Mouse (Mus musculus): ENCODE results near the gene Stk32c. TPM values are rescaled to one million over a fixed set of nuclear protein-coding genes. Genes with fewer than 3 reads are reported as not detected.

The Stk32c gene
- polyA plus RNA-seq, 1 experiment from 2014 or later, result 0.66 TPM

DNA sequence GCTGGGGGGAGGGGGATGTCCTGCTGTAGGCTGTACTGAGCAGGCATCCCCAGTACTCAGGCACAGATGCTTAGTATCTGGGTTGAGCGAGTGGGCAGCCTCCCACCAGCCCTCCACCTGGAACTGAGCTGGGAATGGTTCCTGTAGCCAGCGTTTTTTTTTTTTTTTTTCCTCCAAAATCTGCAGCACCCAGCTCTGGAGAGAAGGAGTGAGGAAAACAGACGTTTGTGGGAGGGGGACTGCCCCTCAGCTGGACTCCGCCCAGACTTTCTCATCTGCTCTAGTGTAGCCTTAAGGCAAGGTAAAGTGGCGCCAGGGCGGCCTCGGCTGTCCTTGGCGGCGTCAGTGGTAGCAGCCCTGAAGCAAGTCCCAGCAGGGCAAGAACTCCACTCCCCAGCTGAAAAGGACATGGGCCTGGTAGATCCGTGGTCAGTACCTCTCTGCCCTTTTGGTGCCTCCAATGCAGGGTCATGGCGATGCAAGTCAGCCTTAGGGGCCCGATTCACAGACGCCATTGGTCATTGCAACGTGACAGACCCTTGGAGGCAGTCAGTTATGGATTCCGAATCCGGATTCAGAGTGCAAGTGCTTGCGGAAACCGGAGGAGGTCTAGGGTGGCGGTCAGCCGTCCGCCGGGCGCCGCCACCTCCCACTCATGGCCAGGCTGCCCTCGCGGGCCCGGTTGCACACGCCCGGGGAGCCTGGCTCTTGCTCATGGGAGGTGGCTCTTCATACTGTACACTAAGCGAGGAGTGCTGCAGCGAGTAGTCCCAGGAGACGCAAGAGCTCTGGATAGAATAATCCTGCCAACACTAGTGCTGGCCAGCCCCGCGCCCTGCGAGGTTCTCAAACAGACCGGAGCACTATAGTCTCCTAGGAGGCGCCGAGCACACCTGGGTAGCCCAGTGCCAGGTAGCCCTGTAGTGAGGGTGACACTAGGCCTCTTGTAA, 34.1 kb upstream of the Stk32c start:
- WGBS, result 3% methylated on average over 38 of the region's 38 CpGs
- peaks cover 78% of the 10 kb centered on the region for H3K27me3 ChIP-seq
- peak; percentile 55 for ATAC-seq (ENCODE audit: low FRiP score, low read depth)
- peak overlapping the region; percentile 90 for H3K4me2 ChIP-seq (replicated peaks)
- H3K36me3 ChIP-seq, result no peaks in the 10 kb centered on the region
- peaks cover 28% of the 10 kb centered on the region for H3K4me1 ChIP-seq
- H3K9me3 ChIP-seq, result no peaks in the 10 kb centered on the region
- H3K27ac ChIP-seq (replicated peaks), result no peak overlapping the region
- peak overlapping the region; percentile 62 for H3K9ac ChIP-seq (replicated peaks)
- H3K4me3 ChIP-seq, result peak overlapping the region; percentile 67

DNA sequence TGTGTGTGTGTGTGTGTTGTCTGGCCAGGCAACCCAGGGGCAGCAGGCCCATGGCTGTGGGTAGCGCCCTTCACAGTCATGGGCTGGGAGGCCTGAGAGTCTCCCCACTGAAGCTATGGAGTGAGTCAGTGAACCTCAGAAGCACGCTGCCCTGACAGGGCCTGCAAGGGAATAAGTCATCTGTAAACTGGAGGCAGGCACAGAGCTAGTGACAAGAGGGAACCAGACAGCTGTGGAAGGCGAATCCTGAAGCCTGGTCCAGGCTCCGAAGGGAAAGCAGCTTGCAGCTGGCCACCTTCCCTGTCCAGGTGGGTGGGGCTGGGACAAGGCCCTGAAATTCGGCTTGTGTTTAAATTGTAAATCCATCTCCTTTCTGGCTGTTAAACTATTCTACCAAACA, 33.0 kb upstream of the Stk32c start:
- no peak for ATAC-seq (ENCODE audit: low FRiP score, low read depth)
- 75% methylated on average over 5 of the region's 5 CpGs for WGBS
- Histone ChIP-seq H3K4me1 (peaks cover 25% of the 10 kb centered on the region), H3K27me3 (peaks cover 74% of the 10 kb centered on the region), H3K36me3 (no peaks in the 10 kb centered on the region), H3K4me2 (replicated peaks) (no peak overlapping the region), H3K9ac (replicated peaks) (no peak overlapping the region), H3K4me3 (no peak overlapping the region), H3K9me3 (no peaks in the 10 kb centered on the region), H3K27ac (replicated peaks) (no peak overlapping the region)

DNA sequence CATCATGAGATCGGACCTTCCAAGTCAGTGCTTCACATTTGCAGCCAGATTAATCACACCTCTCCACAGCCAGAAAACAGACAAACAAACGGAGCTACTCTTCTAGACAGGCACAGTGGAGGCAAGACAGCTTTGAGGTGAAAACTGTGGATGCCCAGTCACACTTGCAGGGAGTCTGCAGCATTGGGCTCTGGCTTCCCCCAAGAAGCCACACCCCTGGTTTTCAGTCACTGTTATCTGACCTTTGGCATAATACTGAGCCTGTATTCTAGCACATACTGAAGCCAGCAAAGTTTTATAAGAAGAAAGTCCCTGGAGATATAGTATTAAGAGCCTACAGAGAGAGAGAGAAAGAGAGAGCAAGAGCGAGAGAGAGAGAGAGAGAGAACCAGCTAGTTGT, 26.3 kb upstream of the Stk32c start:
- no peak overlapping the region for H3K27ac ChIP-seq (replicated peaks)
- H3K36me3 ChIP-seq, result no peaks in the 10 kb centered on the region
- H3K9ac ChIP-seq (replicated peaks), result no peak overlapping the region
- peaks cover 10% of the 10 kb centered on the region for H3K4me1 ChIP-seq
- no peak for ATAC-seq (ENCODE audit: low FRiP score, low read depth)
- no peaks in the 10 kb centered on the region for H3K9me3 ChIP-seq
- H3K4me3 ChIP-seq, result no peak overlapping the region
- no peak overlapping the region for H3K4me2 ChIP-seq (replicated peaks)
- peaks cover 33% of the 10 kb centered on the region for H3K27me3 ChIP-seq
- 80% methylated on average over 3 of the region's 3 CpGs for WGBS

DNA sequence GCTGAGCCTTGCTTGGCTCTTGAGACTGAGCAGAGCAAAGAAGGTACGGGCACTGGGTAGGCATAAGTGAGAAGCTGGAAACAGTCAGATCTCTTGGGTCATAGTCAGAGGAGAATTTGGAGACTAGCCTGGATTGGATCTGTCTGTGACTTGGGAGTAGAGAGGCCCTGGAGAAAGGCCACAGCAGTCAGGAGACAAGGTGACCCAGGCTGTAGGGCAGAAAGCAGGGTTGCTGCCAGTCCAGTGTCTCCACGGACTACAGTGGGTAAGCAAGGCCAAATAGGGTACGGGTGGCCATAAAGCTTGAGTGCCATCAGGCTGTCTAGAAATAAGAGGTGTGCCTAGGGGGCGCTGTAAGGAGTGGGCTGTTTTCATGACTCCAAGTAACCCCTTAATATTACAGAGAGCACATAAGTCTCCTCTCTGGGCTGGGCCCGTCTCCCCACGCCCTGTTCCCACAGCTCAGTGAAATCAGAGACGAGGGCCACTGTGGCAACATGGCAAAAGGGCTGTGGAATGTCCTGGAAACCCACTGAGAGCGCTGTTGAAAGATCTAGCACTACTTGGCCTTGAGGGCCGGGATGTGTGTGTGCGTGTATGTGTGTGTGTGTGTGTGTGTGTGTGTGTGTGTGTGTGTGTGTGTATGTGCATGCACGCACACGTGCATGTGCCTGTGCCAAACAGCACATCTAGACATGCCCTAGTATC, 22.7 kb upstream of the Stk32c start:
- Histone ChIP-seq H3K4me3 (no peak overlapping the region), H3K9ac (replicated peaks) (no peak overlapping the region), H3K9me3 (no peaks in the 10 kb centered on the region), H3K36me3 (no peaks in the 10 kb centered on the region), H3K4me2 (replicated peaks) (no peak overlapping the region), H3K4me1 (peaks cover 18% of the 10 kb centered on the region), H3K27ac (replicated peaks) (no peak overlapping the region), H3K27me3 (peaks cover 24% of the 10 kb centered on the region)
- ATAC-seq (ENCODE audit: low FRiP score, low read depth), result no peak
- 85% methylated on average over 12 of the region's 12 CpGs for WGBS

DNA sequence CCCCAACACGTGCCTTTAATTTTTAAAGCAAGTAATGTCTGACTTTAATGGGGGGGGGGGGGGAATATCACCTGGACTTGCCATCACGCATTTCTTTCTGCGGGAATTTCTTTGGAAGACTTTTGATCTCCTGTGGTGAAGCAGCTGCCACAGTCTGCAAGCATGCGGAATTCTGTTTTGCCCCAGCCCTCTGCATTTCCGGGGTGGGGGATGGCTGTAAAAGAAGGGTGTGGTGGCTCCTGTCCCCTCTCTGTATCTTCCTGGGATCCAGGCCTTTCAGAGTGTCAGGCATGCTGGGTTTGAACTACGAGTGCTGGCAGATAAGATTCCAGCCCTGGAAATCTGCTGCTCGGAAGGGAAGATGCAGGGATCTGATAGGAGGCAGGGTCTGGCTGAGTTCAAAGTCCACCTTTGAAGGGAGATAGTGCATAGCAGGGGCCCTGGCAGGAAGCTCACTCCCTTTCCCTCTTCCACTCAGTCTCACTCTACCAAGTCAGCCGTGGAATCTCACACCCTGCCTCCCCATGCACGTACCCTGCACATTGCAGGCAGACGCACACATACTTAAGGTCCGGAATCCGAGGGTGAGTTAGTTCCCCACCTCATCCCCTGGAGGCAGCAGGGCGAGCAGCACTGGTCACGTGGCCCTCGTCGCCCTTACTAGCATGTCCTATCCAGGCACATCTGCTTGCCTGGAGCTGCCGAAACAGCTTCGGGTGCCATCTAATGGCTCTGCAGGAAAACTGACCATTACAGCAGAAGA, 21.5 kb upstream of the Stk32c start:
- no peaks in the 10 kb centered on the region for H3K9me3 ChIP-seq
- peak; percentile 56; the same call in 1 of the 2 replicates for ATAC-seq (ENCODE audit: low FRiP score, low read depth)
- peaks cover 18% of the 10 kb centered on the region for H3K4me1 ChIP-seq
- H3K4me2 ChIP-seq (replicated peaks), result peak overlapping the region; percentile 32
- 13% methylated on average over 18 of the region's 18 CpGs for WGBS
- H3K4me3 ChIP-seq, result no peak overlapping the region
- H3K27ac ChIP-seq (replicated peaks), result no peak overlapping the region
- no peak overlapping the region for H3K9ac ChIP-seq (replicated peaks)
- H3K36me3 ChIP-seq, result no peaks in the 10 kb centered on the region
- peaks cover 17% of the 10 kb centered on the region for H3K27me3 ChIP-seq

DNA sequence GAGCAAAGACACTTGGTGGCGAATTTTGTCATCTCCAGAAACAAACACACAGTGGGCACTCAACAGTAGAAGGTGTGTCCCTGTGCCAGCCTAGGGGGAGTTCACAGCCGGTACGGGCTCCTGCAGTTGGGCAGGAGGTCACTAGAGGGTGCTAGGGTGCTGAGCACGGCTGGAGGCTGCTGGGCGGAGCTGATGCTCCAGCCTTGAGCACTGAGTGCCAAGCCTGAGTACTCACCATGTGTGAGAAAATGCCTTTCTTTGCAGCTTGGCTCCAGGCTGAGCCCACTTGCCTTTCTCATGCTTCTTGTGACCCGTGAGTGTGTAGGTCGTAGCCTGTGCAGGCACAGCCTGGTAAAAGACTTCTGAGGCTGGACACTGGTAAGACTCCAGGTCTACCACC, 20.6 kb upstream of the Stk32c start:
- H3K9me3 ChIP-seq, result no peaks in the 10 kb centered on the region
- no peak overlapping the region for H3K27ac ChIP-seq (replicated peaks)
- H3K4me3 ChIP-seq, result no peak overlapping the region
- no peaks in the 10 kb centered on the region for H3K36me3 ChIP-seq
- peak; percentile 81 for ATAC-seq (ENCODE audit: low FRiP score, low read depth)
- peaks cover 18% of the 10 kb centered on the region for H3K4me1 ChIP-seq
- no peak overlapping the region for H3K9ac ChIP-seq (replicated peaks)
- H3K4me2 ChIP-seq (replicated peaks), result no peak overlapping the region
- 0% methylated on average over 7 of the region's 7 CpGs for WGBS
- H3K27me3 ChIP-seq, result peaks cover 17% of the 10 kb centered on the region

DNA sequence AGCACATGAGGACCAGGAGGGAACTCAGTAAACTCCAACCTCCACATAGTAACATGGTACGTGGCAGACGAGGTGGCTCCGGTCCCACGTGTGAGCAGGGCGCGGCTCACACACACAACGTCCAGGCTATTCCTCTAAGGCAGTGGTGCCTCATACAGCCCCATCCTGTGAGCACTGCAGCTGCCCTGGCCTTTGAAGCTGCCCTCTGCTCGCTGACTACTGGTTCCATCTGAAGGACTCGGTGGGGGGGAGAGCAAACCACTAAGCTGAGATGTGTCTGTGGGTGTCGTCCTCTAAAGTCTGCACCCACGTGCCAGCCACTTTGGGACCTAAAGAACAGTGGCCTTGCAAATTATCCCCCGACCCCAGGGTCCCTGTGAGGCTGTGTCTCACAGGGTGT, 17.1 kb upstream of the Stk32c start:
- H3K9me3 ChIP-seq, result no peaks in the 10 kb centered on the region
- no peak overlapping the region for H3K4me3 ChIP-seq
- ATAC-seq (ENCODE audit: low FRiP score, low read depth), result no peak
- 76% methylated on average over 12 of the region's 12 CpGs for WGBS
- no peak overlapping the region for H3K9ac ChIP-seq (replicated peaks)
- no peak overlapping the region for H3K4me2 ChIP-seq (replicated peaks)
- H3K4me1 ChIP-seq, result peaks cover 16% of the 10 kb centered on the region
- peaks cover 6% of the 10 kb centered on the region for H3K27me3 ChIP-seq
- no peaks in the 10 kb centered on the region for H3K36me3 ChIP-seq
- no peak overlapping the region for H3K27ac ChIP-seq (replicated peaks)

DNA sequence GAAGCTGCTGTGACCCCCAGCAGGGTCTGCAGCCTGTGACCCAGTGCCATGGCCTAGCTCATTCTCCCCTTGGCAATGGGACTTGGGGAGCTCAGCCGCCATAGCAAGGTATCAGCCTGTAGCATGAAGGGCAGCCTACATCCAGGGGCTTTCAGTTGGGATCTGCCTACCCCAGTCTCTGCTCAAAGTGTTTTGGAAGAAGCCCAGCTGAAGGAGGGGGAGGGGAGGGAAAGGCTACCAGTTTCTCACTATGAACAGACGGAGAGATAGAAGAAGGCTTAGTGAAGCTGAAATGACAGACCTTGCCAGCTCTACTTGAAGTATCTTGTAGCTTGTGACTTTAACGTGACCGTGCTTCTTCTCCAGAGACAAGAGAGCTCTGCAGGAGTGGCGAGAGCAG, 16.7 kb upstream of the Stk32c start:
- Histone ChIP-seq H3K4me3 (no peak overlapping the region), H3K9me3 (no peaks in the 10 kb centered on the region), H3K9ac (replicated peaks) (no peak overlapping the region), H3K27ac (replicated peaks) (no peak overlapping the region), H3K4me2 (replicated peaks) (no peak overlapping the region), H3K4me1 (peaks cover 12% of the 10 kb centered on the region), H3K36me3 (no peaks in the 10 kb centered on the region), H3K27me3 (peaks cover 4% of the 10 kb centered on the region; the same call in 1 of the 2 replicates)
- ATAC-seq (ENCODE audit: low FRiP score, low read depth), result no peak
- WGBS, result 81% methylated on average over 5 of the region's 5 CpGs

DNA sequence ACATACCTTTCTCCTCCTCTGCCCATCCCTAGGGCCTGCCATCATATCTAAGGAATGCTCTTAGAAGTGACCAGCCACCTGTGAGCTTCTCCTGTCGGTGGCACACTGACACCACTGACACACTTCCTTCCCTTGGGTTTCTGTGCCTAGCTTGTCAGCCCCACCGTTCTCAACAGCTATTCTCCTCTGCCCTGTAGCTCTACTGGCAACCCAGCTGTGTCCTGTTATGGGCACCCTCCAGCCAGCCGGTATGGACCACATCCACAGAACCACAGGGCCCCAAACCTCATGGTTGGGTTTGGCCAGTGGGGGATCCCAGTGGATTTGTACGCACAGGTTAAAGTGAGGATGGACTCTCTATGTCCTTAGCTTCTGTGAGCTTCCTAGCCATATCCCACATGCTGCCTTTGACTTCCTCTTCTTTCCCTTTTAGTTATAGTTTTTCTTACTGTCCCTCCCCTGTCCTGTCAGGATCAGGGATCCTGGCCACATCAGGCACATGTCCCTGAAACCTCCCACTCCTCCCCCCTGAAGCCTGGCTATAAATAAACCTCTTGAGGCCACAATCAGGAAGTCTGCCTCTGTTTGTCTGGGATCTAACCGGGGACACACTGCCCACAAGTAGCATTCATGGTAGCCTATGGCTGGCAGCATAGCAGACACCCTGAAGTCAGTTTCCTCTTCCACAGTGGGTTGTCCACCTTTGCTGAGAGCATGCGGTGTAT, 15.5 kb upstream of the Stk32c start:
- H3K4me1 ChIP-seq, result 0 out of 2 replicates have a peak, but pooled peaks cover under 1% of the 10 kb centered on the region

DNA sequence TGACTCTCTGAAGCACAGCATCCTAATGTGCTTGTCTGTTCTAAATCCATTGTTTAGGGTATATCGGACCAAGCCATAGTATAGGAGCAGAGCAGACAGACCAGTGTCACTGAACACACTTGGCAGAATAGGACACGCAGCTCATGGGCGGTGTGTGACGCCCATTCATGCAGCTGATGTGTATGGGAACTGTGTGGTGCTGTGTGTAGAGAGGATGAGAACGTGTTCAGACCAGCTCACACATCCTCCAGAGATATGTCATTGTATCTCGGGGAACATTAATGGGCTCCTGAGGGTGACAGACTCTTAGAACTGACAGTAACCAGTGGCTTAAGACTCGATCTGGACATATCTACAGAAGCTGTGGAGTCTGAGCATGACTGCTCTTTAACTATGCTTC, 13.3 kb upstream of the Stk32c start:
- 90% methylated on average over 7 of the region's 7 CpGs for WGBS
- H3K4me2 ChIP-seq (replicated peaks), result no peak overlapping the region
- H3K4me3 ChIP-seq, result no peak overlapping the region

More for the DNA sequence above, 15.5 kb upstream of the Stk32c start:
- H3K4me2 ChIP-seq (replicated peaks), result no peak overlapping the region
- 80% methylated on average over 6 of the region's 6 CpGs for WGBS
- H3K36me3 ChIP-seq, result no peaks in the 10 kb centered on the region
- no peak overlapping the region for H3K27ac ChIP-seq (replicated peaks)
- no peak overlapping the region for H3K4me3 ChIP-seq
- H3K27me3 ChIP-seq, result peaks cover 4% of the 10 kb centered on the region; the same call in 1 of the 2 replicates
- H3K9ac ChIP-seq (replicated peaks), result no peak overlapping the region
- H3K9me3 ChIP-seq, result no peaks in the 10 kb centered on the region
- ATAC-seq (ENCODE audit: low FRiP score, low read depth), result no peak

DNA sequence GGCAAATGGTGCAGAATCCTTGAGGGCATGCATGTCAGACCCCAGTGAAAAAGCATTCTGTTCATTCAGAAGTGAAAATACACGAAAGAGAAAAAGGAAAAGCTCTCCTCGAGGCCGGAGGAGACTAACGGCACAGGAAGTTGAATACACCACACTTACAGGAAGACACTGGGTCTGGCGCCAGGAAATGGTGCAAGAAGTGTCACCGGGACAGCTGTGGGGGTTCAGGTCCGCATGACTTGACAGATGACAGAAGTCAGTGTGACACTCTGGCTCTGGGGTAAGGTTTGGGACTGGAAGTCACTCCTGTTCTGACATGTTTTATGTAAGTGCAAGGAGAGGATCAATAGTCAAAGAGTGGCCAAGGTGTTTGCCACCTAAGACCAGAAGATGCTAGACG, 11.6 kb upstream of the Stk32c start:
- WGBS, result 80% methylated on average over 8 of the region's 8 CpGs
- Histone ChIP-seq H3K9ac (replicated peaks) (no peak overlapping the region), H3K4me2 (replicated peaks) (no peak overlapping the region), H3K27me3 (no peaks in the 10 kb centered on the region), H3K36me3 (no peaks in the 10 kb centered on the region), H3K4me1 (0 out of 2 replicates have a peak, but pooled peaks cover 5% of the 10 kb centered on the region), H3K9me3 (no peaks in the 10 kb centered on the region), H3K27ac (replicated peaks) (no peak overlapping the region), H3K4me3 (no peak overlapping the region)
- no peak for ATAC-seq (ENCODE audit: low FRiP score, low read depth)

More for the DNA sequence above, 13.3 kb upstream of the Stk32c start:
- Histone ChIP-seq H3K9me3 (no peaks in the 10 kb centered on the region), H3K27ac (replicated peaks) (no peak overlapping the region), H3K27me3 (no peaks in the 10 kb centered on the region), H3K9ac (replicated peaks) (no peak overlapping the region), H3K4me1 (0 out of 2 replicates have a peak, but pooled peaks cover 5% of the 10 kb centered on the region), H3K36me3 (no peaks in the 10 kb centered on the region)
- ATAC-seq (ENCODE audit: low FRiP score, low read depth), result no peak
